Mouse (Mus musculus): ENCODE data around the gene Svs1.
A peak's percentile ranks its signal among the peaks of the same experiment; 100 is the strongest.

Svs1 gene

DNA sequence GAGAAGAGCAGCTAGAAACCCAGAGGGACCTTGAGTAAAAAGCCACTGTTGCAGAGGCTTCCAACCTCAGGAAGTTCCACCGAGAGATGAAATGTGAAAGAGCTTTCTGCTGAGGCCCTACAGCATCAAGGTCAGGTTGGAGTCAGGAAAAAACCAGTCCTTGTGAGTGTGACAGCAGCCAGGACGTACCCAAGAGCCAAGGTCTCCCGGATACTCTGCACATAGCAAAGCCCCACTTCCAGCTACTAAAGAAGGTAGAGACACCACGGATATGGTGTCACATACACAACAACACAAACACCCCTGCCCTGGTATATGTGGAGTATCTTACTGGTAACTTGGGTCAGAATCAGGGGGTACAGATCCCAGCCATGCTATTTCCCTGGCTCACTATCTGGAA is 12.1 kb downstream of the Svs1 start:
- Histone ChIP-seq H3K36me3 (ENCODE audit: insufficient read depth, low read length) (no peaks in the 10 kb centered on the region), H3K27me3 (ENCODE audit: insufficient read depth, low read length) (peaks cover 5% of the 10 kb centered on the region; the same call in 1 of the 2 replicates), H3K9me3 (ENCODE audit: low read length) (no peaks in the 10 kb centered on the region), H3K4me3 (replicated peaks; ENCODE audit: low read length) (no peak overlapping the region), H3K4me1 (replicated peaks; ENCODE audit: low read depth, low read length) (no peaks in the 10 kb centered on the region)
- no peak for TF ChIP-seq POU5F1 (IDR thresholded peaks at IDR 0.05; ENCODE audit: borderline replicate concordance, low read length)

DNA sequence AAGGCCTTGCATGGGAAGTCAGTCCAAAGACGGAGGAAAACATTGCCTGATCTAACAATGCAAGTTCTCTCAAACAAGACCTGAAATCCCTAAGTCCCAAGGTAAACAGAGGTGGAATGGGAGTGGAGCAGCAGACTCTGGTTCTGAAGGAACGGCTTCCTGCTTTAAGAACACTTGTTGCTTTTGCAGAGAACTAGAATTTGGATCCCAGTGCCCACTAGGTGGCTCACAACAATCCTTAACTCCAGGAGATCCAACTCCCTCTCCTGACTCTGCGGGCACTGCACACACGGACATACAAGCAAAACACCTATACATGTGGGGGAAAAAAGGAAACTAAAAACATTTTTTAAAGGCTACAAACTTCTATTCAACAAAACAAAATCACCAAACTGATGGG is 16.7 kb downstream of the Svs1 start:
- peak; percentile 16 for TF ChIP-seq CTCF (conservative IDR thresholded peaks at IDR 0.05; ENCODE audit: low read length)
- TF ChIP-seq NANOG (IDR thresholded peaks at IDR 0.05; ENCODE audit: borderline replicate concordance, low read length), result no peak
- Histone ChIP-seq H3K9me3 (ENCODE audit: low read length) (no peaks in the 10 kb centered on the region), H3K4me3 (replicated peaks; ENCODE audit: low read length) (no peak overlapping the region), H3K4me1 (replicated peaks; ENCODE audit: low read depth, low read length) (peaks cover 4% of the 10 kb centered on the region), H3K36me3 (ENCODE audit: insufficient read depth, low read length) (no peaks in the 10 kb centered on the region), H3K27me3 (ENCODE audit: insufficient read depth, low read length) (no peaks in the 10 kb centered on the region)

GRCm38 (mm10) chr6:49007981-49008380 is 21.3 kb downstream of the Svs1 start:
- no peaks in the 10 kb centered on the region for H3K36me3 ChIP-seq (ENCODE audit: insufficient read depth, low read length)
- H3K27me3 ChIP-seq (ENCODE audit: insufficient read depth, low read length), result peaks cover 14% of the 10 kb centered on the region
- H3K4me1 ChIP-seq (replicated peaks; ENCODE audit: low read depth, low read length), result peaks cover 16% of the 10 kb centered on the region
- peak overlapping the region; percentile 67 for H3K4me3 ChIP-seq (replicated peaks; ENCODE audit: low read length)
- H3K9me3 ChIP-seq (ENCODE audit: low read length), result no peaks in the 10 kb centered on the region
- TF ChIP-seq CTCF (conservative IDR thresholded peaks at IDR 0.05; ENCODE audit: low read length) (peak; percentile 79), POU5F1 (IDR thresholded peaks at IDR 0.05; ENCODE audit: borderline replicate concordance, low read length) (no peak), NANOG (IDR thresholded peaks at IDR 0.05; ENCODE audit: borderline replicate concordance, low read length) (no peak)

GRCm38 (mm10) chr6:49008420-49009160 is 21.9 kb downstream of the Svs1 start:
- Histone ChIP-seq H3K36me3 (ENCODE audit: insufficient read depth, low read length) (no peaks in the 10 kb centered on the region), H3K27me3 (ENCODE audit: insufficient read depth, low read length) (peaks cover 15% of the 10 kb centered on the region), H3K4me1 (replicated peaks; ENCODE audit: low read depth, low read length) (peaks cover 16% of the 10 kb centered on the region), H3K4me3 (replicated peaks; ENCODE audit: low read length) (peak overlapping the region; percentile 67), H3K9me3 (ENCODE audit: low read length) (no peaks in the 10 kb centered on the region)
- TF ChIP-seq CTCF (conservative IDR thresholded peaks at IDR 0.05; ENCODE audit: low read length) (no peak), NANOG (IDR thresholded peaks at IDR 0.05; ENCODE audit: borderline replicate concordance, low read length) (no peak), POU5F1 (IDR thresholded peaks at IDR 0.05; ENCODE audit: borderline replicate concordance, low read length) (no peak)

GRCm38 (mm10) chr6:49009161-49009555 is 22.5 kb downstream of the Svs1 start:
- no peaks in the 10 kb centered on the region for H3K9me3 ChIP-seq (ENCODE audit: low read length)
- H3K4me1 ChIP-seq (replicated peaks; ENCODE audit: low read depth, low read length), result peaks cover 16% of the 10 kb centered on the region
- peaks cover 15% of the 10 kb centered on the region for H3K27me3 ChIP-seq (ENCODE audit: insufficient read depth, low read length)
- H3K4me3 ChIP-seq (replicated peaks; ENCODE audit: low read length), result peak overlapping the region; percentile 67
- TF ChIP-seq POU5F1 (IDR thresholded peaks at IDR 0.05; ENCODE audit: borderline replicate concordance, low read length) (no peak), CTCF (conservative IDR thresholded peaks at IDR 0.05; ENCODE audit: low read length) (no peak), NANOG (IDR thresholded peaks at IDR 0.05; ENCODE audit: borderline replicate concordance, low read length) (no peak)
- H3K36me3 ChIP-seq (ENCODE audit: insufficient read depth, low read length), result no peaks in the 10 kb centered on the region

- TF ChIP-seq CTCF (conservative IDR thresholded peaks at IDR 0.05; ENCODE audit: low read length) (peak; percentile 74), NANOG (IDR thresholded peaks at IDR 0.05; ENCODE audit: borderline replicate concordance, low read length) (no peak)
- Histone ChIP-seq H3K27me3 (ENCODE audit: insufficient read depth, low read length) (peaks cover 15% of the 10 kb centered on the region), H3K9me3 (ENCODE audit: low read length) (no peaks in the 10 kb centered on the region), H3K4me3 (replicated peaks; ENCODE audit: low read length) (no peak overlapping the region; the same call in 1 of the 2 replicates), H3K36me3 (ENCODE audit: insufficient read depth, low read length) (no peaks in the 10 kb centered on the region), H3K4me1 (replicated peaks; ENCODE audit: low read depth, low read length) (peaks cover 16% of the 10 kb centered on the region)
Observed at GRCm38 (mm10) chr6:49009665-49010064, 23.0 kb downstream of the Svs1 start.

GRCm38 (mm10) chr6:49011191-49011590 is 24.5 kb downstream of the Svs1 start:
- H3K36me3 ChIP-seq (ENCODE audit: insufficient read depth, low read length), result no peaks in the 10 kb centered on the region
- H3K4me1 ChIP-seq (replicated peaks; ENCODE audit: low read depth, low read length), result peaks cover 16% of the 10 kb centered on the region
- H3K9me3 ChIP-seq (ENCODE audit: low read length), result no peaks in the 10 kb centered on the region
- TF ChIP-seq CTCF (conservative IDR thresholded peaks at IDR 0.05; ENCODE audit: low read length), result no peak
- no peak for TF ChIP-seq POU5F1 (IDR thresholded peaks at IDR 0.05; ENCODE audit: borderline replicate concordance, low read length)
- no peak for TF ChIP-seq NANOG (IDR thresholded peaks at IDR 0.05; ENCODE audit: borderline replicate concordance, low read length)
- H3K27me3 ChIP-seq (ENCODE audit: insufficient read depth, low read length), result peaks cover 15% of the 10 kb centered on the region
- H3K4me3 ChIP-seq (replicated peaks; ENCODE audit: low read length), result no peak overlapping the region

DNA sequence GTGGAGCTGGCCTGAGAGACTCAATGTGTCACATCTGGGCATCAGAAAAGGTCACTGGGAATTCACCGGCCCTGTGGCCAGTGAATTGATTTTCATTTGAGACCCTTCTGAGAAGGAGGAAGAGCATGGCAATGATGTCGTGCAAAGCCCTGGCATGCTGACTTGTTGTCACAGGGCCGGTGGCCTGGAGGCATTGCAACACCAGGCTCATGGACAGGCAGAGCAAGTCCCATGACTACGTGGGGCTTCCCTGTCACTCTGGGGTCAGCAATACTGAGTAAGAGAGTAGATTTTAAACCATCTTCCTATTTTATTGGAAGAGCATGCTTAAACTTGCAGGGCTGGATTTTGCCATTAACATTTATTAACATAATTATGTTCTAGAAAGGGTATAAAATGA is 26.4 kb downstream of the Svs1 start:
- Histone ChIP-seq H3K4me3 (replicated peaks; ENCODE audit: low read length) (no peak overlapping the region), H3K27me3 (ENCODE audit: insufficient read depth, low read length) (peaks cover 20% of the 10 kb centered on the region), H3K4me1 (replicated peaks; ENCODE audit: low read depth, low read length) (peaks cover 15% of the 10 kb centered on the region), H3K36me3 (ENCODE audit: insufficient read depth, low read length) (no peaks in the 10 kb centered on the region), H3K9me3 (ENCODE audit: low read length) (no peaks in the 10 kb centered on the region)
- TF ChIP-seq NANOG (IDR thresholded peaks at IDR 0.05; ENCODE audit: borderline replicate concordance, low read length), result no peak
- no peak for TF ChIP-seq CTCF (conservative IDR thresholded peaks at IDR 0.05; ENCODE audit: low read length)
- TF ChIP-seq POU5F1 (IDR thresholded peaks at IDR 0.05; ENCODE audit: borderline replicate concordance, low read length), result no peak

DNA sequence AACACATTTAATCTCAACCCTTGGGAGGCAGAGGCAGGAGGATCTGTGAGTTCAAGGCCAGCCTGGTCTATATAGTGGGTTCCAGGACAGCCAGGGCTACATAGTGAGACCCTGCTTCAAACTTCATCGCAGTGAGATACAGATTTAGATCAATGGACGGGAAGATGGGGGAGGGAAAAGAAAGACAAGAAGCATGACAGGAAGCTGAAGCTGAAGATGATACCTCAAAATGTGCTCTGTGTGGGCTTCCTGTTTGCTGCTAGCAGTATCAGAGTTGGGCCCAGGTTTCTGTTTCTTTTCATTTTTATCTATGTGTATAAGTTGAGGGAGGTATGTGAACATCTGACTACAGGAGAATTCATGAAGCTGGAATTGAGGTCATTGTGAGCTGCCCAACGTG is 26.8 kb downstream of the Svs1 start:
- no peaks in the 10 kb centered on the region for H3K9me3 ChIP-seq (ENCODE audit: low read length)
- H3K4me3 ChIP-seq (replicated peaks; ENCODE audit: low read length), result no peak overlapping the region
- no peak for TF ChIP-seq NANOG (IDR thresholded peaks at IDR 0.05; ENCODE audit: borderline replicate concordance, low read length)
- peaks cover 20% of the 10 kb centered on the region for H3K27me3 ChIP-seq (ENCODE audit: insufficient read depth, low read length)
- no peaks in the 10 kb centered on the region for H3K36me3 ChIP-seq (ENCODE audit: insufficient read depth, low read length)
- peaks cover 11% of the 10 kb centered on the region for H3K4me1 ChIP-seq (replicated peaks; ENCODE audit: low read depth, low read length)
